Mouse (Mus musculus): ENCODE measurements at regions not wholly inside any gene's neighbourhood (a gene's known extent, or its start where the extent isn't known, plus 50 kb on each side); places are given as distances from the start of the nearest gene placed in this dataset.

- TF ChIP-seq CTCF (IDR thresholded peaks at IDR 0.05; ENCODE audit: low read depth), result no peak
- no peak for TF ChIP-seq EP300 (IDR thresholded peaks at IDR 0.05; ENCODE audit: low read depth)
Measured at GRCm38 (mm10) chr10:96821852-96822251, 205.0 kb downstream of the Btg1 start.

Data from liver, embryonic 14.5 days (tissue).